Mouse (Mus musculus): Measurements from ENCODE around the gene Nrcam.
"Not testable (repeated sequence)": the region's sequence is repeated elsewhere in the genome, so short reads cannot be mapped to it uniquely, and the experiment has no call there.

The Nrcam gene

DNA sequence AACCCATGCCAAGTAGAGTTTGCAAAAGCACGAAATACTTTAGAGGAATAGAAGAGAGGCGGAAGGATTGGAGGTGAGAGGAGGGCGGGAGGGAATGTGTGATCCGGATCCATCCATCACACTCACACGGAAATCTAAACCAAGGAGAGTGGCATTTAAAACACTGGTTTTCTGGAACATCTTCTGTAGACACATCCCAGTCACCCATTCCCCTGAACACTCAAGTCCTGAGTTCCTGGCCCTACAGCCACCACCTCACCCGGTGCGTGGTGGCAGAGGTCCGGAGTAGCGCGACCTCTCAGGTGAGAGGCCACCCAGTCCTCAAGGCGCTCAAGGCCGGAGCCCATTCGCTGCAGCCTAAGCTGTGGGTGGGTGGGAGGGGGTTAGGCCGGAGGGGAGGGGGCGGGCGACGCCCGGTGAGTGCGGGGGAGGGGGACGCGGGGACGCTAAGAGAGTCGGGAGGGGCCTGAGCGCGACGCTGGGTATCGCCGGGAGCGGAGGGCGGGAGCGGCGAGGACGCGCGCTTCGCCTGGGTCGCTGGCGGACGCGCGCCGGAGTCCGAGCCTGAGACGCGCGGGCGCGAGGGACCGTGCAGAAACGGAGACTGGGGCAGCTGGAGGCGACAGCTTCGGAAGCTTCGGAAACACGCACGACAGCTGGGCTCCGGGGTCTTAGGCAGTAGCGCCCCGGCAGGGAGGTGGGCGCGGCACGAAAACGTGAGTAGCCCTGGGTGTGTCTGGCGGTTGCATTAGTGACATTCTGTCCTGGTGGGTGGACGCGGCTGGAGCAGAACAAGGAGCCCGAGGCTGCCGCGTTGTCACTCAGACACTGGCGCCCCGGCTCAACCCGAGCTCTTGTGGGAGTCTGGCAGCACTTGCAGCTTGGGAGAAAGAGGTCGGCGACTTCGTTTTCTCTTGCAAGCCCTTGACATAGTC lies at the start of gene Nrcam:
Gene Nrcam (plus strand): TSS at position 505 of the 935 bp plus-strand sequence.
- DNase-seq (ENCODE audit: low spot score in 2 of 2) = peak in 1 of 2 experiments; percentile 60

- not testable (repeated sequence) for DNase-seq (ENCODE audit: low spot score in 2 of 2)
Measured at GRCm38 (mm10) chr12:44280147-44280546, 48.5 kb upstream of the Nrcam start.

DNA sequence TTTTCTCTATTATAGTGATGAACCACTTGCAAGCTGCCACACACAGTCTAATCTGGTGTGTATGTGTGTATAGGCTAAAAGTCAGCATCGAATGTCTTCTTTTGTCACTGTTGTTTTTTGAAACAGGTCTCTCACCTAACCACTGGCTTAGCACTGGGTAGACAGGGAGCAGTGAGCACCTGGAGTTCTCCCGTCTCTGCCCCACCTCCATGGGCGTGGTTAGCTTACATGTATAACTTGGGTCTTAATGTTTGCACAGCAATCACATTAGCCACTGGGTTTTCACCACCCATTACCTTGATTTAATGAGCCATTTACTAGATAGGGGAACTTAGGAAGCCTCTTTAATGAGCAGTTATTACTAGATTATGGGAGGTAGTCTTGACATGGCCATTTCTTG lies 47.2 kb upstream of the Nrcam start:
- DNase-seq (ENCODE audit: low spot score in 2 of 2) = no peak

GRCm38 (mm10) chr12:44283378-44283777 lies 45.3 kb upstream of the Nrcam start:
- DNase-seq (ENCODE audit: low spot score in 2 of 2) = no peak

DNA sequence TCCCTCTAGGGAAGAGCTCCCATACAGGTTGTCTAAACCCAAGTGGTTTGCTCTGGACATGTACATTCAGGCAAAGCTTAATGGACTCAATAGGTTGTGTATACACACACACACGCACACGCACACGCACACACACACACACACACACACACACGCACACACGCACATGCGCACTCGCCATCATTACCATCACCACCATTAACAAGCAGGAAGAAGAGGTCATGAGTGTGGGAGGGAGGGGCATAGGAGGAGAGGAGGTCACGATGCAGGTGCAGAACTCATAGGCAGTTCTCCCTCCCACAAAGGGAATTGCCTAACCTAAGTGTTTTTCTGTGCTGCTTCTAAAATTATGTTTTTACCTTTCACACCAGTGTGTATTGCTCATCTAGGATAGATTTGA lies 41.7 kb upstream of the Nrcam start:
- DNase-seq (ENCODE audit: low spot score in 2 of 2) = no peak

DNA sequence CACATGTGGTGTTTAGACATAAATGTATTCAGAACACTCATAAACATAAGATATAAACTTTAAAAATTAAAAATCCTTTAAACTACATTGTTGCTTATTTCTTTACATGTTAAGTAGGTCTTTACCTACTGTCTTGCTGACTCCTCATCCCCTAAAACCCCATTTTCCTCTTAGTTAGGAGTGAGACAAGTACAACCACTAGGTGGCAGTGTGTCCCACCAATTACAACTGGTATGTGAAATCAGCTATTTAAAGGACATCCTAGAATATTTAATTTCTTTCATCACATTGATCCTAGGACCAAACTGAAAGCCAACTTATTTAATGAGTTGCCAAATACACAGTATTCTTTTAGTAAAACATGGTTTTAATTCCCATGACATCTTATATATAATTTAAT lies 36.4 kb upstream of the Nrcam start:
- no peak for DNase-seq (ENCODE audit: low spot score in 2 of 2)

DNA sequence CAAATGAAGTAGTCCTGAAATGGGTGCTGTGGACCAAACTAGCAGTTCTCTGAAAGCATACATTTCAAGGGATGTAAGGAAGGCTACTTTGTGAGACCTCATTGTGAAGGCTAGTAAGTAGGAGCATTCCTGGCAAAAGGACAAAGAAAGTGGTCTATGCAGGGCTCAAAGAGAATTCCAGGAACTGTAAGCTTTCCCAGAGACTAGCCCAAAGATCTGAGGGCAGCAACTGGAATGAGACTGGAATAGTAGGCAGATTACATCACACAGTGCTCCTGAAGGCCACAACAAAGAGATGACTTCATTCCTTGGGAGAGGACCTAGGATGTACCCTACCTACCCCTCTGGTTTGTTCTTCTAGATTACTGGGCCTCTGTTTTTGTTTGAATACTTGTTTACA lies 27.9 kb upstream of the Nrcam start:
- DNase-seq (ENCODE audit: low spot score in 2 of 2) = no peak

GRCm38 (mm10) chr12:44304012-44304411 lies 24.7 kb upstream of the Nrcam start:
- DNase-seq (ENCODE audit: low spot score in 2 of 2) = no peak

GRCm38 (mm10) chr12:44304869-44305268 lies 23.8 kb upstream of the Nrcam start:
- no peak for DNase-seq (ENCODE audit: low spot score in 2 of 2)

GRCm38 (mm10) chr12:44308221-44308620 lies 20.5 kb upstream of the Nrcam start:
- no peak for DNase-seq (ENCODE audit: low spot score in 2 of 2)

- DNase-seq (ENCODE audit: low spot score in 2 of 2) = no peak
Measured at GRCm38 (mm10) chr12:44315212-44315611, 13.5 kb upstream of the Nrcam start.

GRCm38 (mm10) chr12:44325091-44325490 lies 3.6 kb upstream of the Nrcam start:
- DNase-seq (ENCODE audit: low spot score in 2 of 2) = no peak

- DNase-seq (ENCODE audit: low spot score in 2 of 2) = no peak
Measured at GRCm38 (mm10) chr12:44327452-44327851, 1.2 kb upstream of the Nrcam start.

GRCm38 (mm10) chr12:44329316-44330215 lies 881 bp downstream of the Nrcam start:
- DNase-seq (ENCODE audit: low spot score in 2 of 2) = no peak

- DNase-seq (ENCODE audit: low spot score in 2 of 2) = no peak
Measured at GRCm38 (mm10) chr12:44330216-44330719, 1.6 kb downstream of the Nrcam start.

DNA sequence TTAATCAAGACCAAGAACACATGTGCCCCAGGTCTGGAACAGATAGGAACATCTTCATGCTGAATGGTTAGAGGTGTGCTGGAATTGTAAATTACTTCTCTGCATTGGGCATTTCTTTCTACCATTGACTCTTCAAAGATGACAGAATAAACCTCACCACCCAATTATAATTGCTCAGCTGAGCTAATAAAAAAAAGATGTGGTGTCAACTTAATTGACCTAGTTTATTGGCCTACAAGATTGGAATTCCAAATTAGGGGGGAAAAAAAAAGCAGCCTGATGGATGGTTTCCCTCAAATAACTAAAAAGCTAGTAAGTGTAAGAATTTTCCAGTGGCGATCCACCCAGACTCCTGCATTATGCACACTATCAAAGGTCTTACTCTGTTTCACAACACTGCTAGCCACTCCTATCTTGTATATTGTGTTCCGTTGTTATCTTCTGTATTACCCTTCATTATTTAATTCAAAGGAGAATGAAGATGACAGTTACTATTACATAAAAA lies 8.5 kb downstream of the Nrcam start:
- no peak for DNase-seq (ENCODE audit: low spot score in 2 of 2)

GRCm38 (mm10) chr12:44338195-44338622 lies 9.5 kb downstream of the Nrcam start:
- DNase-seq (ENCODE audit: low spot score in 2 of 2) = no peak

DNA sequence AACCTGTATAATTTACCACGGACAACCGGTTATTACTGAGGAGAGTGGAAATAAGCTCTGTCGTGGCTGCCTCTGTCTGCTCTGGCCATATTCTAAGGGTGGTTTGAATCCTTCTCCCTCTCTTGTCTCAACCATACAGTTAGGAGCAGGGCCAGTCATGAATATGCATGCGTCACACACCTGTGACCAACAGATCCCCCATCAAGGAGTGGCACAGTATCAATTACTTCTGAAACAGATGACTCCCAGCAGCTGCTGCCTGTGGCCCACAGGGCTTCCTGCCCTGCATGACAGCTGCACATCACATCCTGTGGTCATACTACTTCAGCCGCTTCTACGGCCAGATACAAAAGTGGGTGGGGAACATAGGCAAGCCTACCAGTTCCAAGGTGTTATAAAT lies 15.4 kb downstream of the Nrcam start:
- no peak for DNase-seq (ENCODE audit: low spot score in 2 of 2)

GRCm38 (mm10) chr12:44345251-44345650 lies 16.6 kb downstream of the Nrcam start:
- DNase-seq (ENCODE audit: low spot score in 2 of 2) = no peak

- DNase-seq (ENCODE audit: low spot score in 2 of 2) = no peak
Measured at GRCm38 (mm10) chr12:44346143-44346542, 17.5 kb downstream of the Nrcam start.

GRCm38 (mm10) chr12:44355116-44355515 lies 26.4 kb downstream of the Nrcam start:
- DNase-seq (ENCODE audit: low spot score in 2 of 2) = no peak

DNA sequence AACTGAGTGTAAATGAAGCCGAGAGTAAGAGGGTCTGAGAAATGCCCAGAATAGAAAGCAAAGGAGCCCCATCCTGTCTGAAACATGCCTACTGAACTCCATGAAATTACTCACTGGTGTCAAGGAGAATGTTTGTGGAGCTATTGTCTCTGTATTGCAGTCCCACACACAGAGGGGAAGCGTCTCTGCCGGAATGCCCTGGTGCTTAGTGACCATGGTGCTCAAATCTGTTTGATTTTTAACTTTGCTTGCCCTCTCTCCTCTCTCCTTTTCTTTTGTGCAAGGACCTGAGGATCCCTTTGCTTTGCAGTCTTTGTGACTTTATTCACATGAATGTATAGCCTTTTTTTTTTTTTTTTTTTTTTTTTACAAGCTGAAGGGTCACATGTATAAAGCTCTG lies 28.8 kb downstream of the Nrcam start:
- no peak for DNase-seq (ENCODE audit: low spot score in 2 of 2)

Data from urinary bladder, postnatal 4 days (tissue).